Mouse (Mus musculus) limb, embryonic 14.5 days (tissue): ENCODE data around the gene Pigyl. TPM values are rescaled to one million over a fixed set of nuclear protein-coding genes. Genes with fewer than 3 reads are reported as not detected.

Experiments
- ATAC-seq: fragments of 200-750 bp; cut with Nextera tagmentation; 2 replicates; pipeline ENCODE4 v1.8.0; 2017; ENCODE audit warnings: low read depth, moderate number of reproducible peaks, moderate TSS enrichment; ENCODE audit not compliant: low FRiP score
- DNase-seq: peaks from one replicate; pipeline ENCODE4 v3.0.0-alpha.2; 2015; ENCODE audit warnings: low spot score
- H3K27ac ChIP-seq: fragments of 300-500 bp; sonication (generic); replicated peaks from 2 replicates; pipeline ENCODE4 v1.5.1; 2014; ENCODE audit warnings: low read depth, mild to moderate bottlenecking, low read length, moderate library complexity, mixed read lengths
- H3K27me3 ChIP-seq: fragments of 300-500 bp; sonication (generic); 2 replicates; pipeline ENCODE4 v1.6.1; 2014; ENCODE audit warnings: low read length, mixed read lengths; ENCODE audit not compliant: control insufficient read depth, insufficient read depth
- H3K36me3 ChIP-seq: fragments of 300-500 bp; sonication (generic); 2 replicates; pipeline ENCODE4 v1.6.1; 2014; ENCODE audit warnings: mild to moderate bottlenecking, low read length, moderate library complexity, mixed read lengths; ENCODE audit not compliant: control insufficient read depth, insufficient read depth
- H3K4me1 ChIP-seq: fragments of 300-500 bp; sonication (generic); 2 replicates; pipeline ENCODE4 v1.6.1; 2014; ENCODE audit warnings: antibody characterized with exemption, low read length, mixed read lengths; ENCODE audit not compliant: control insufficient read depth, insufficient read depth
- H3K4me2 ChIP-seq: fragments of 300-500 bp; sonication (generic); replicated peaks from 2 replicates; pipeline ENCODE4 v1.6.1; 2014; ENCODE audit warnings: low read depth, mild to moderate bottlenecking, low read length, moderate library complexity; ENCODE audit not compliant: severe bottlenecking
- H3K4me3 ChIP-seq: fragments of 300-500 bp; sonication (generic); replicated peaks from 2 replicates; pipeline ENCODE4 v1.5.1; 2014; ENCODE audit warnings: low read length
- H3K9ac ChIP-seq: fragments of 300-500 bp; sonication (generic); 2 replicates; pipeline ENCODE4 v1.6.1; 2014; ENCODE audit warnings: mild to moderate bottlenecking, low read depth, low read length, moderate library complexity; ENCODE audit not compliant: severe bottlenecking
- H3K9me3 ChIP-seq: fragments of 300-500 bp; sonication (generic); 2 replicates; pipeline ENCODE4 v1.6.1; 2016; ENCODE audit warnings: low read length; ENCODE audit not compliant: control insufficient read depth
- POLR2A ChIP-seq: fragments of 200-500 bp; IDR thresholded peaks from 2 replicates; pipeline ENCODE4 v1.8.0; 2012; ENCODE audit warnings: inconsistent platforms, mild to moderate bottlenecking, moderate library complexity, borderline replicate concordance; ENCODE audit not compliant: insufficient read depth, insufficient read length; ENCODE audit errors: extremely low read depth
- WGBS: fragments of 180-500 bp; shearing (Covaris S2); extraction: QIAGEN DNeasy Blood & Tissue Kit; methylation state at CpG from one replicate; pipeline ENCODE4 v1.1.7; 2014; 5-methylcytosine and 5-hydroxymethylcytosine counted together
- polyA plus RNA-seq, 2 experiments: library from polyadenylated mRNA; depleted of rRNA in 1 of 2; stranded (reverse) in 1 of 2; unstranded in 1 of 2; fragments of >200 nt; fragmentation: Nextera tagmentation in 1 of 2; extraction: Ambion mirVana in 1 of 2; gene quantifications; 2 replicates each; pipeline versions ENCODE4 v1.2.1 to v1.2.3; 2012 to 2014

The Pigyl gene
- polyA plus RNA-seq, 2 experiments, result 62.4 to 82.4 TPM

DNA sequence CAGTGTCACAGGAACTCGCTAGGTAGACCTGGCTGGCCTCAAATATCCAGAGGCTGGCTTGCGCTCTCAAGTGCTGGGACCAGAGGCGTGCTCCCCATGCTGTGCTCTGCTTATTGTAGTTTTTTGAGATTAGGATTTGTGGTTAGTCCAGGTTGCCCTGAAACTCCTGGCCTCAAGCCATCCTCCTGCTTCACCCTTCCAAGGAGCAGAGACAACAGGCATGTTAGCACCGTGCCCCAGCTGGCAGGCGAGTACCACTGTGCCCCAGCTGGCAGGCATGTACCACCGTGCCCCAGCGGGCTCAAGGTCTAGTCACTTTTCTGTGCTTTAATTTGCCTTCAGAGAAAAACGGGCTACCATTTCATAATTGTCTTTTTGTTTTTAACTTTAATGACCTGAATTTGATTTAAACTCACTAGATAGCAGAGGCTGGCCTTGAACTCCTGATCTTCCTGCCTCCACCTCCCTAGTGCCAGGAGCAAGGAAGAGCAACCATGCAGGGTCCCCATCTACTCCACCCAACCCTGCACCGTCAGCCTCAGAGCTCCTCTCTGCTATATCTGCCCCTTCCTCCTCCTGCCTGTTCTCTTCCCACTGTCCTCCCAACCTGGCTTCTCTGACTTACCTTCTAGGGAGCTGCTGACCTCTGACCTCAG, 21.5 kb upstream of the Pigyl start:
- H3K4me1 ChIP-seq, result peaks cover 10% of the 10 kb centered on the region
- H3K4me2 ChIP-seq, result no peak overlapping the region
- H3K27ac ChIP-seq, result no peak overlapping the region
- no peak for TF ChIP-seq POLR2A
- WGBS, result 82% methylated on average over 9 of the region's 9 CpGs
- H3K36me3 ChIP-seq, result no peaks in the 10 kb centered on the region
- no peak overlapping the region for H3K9ac ChIP-seq
- ATAC-seq, result no peak
- no peaks in the 10 kb centered on the region for H3K27me3 ChIP-seq
- no peaks in the 10 kb centered on the region for H3K9me3 ChIP-seq
- no peak for DNase-seq
- no peak overlapping the region for H3K4me3 ChIP-seq

- Histone ChIP-seq H3K9me3 (no peaks in the 10 kb centered on the region), H3K4me1 (peaks cover 10% of the 10 kb centered on the region), H3K9ac (no peak within 1 kb of the TSS), H3K27me3 (no peaks in the 10 kb centered on the region), H3K27ac (no peak within 1 kb of the TSS), H3K4me3 (no peak within 1 kb of the TSS), H3K4me2 (no peak within 1 kb of the TSS), H3K36me3 (no peaks in the 10 kb centered on the region)
- TF ChIP-seq POLR2A, result no peak
- ATAC-seq (no peak), DNase-seq (no peak)
- WGBS, result 72% methylated on average over 7 of the region's 7 CpGs
Measured at GRCm38 (mm10) chr9:22135644-22136390, 20.8 kb upstream of the Pigyl start, which contains the start of gene Acp5. TSS of gene Acp5 (minus strand) at chr9:22135711.

GRCm38 (mm10) chr9:22136765-22137547, 19.7 kb upstream of the Pigyl start:
- no peaks in the 10 kb centered on the region for H3K36me3 ChIP-seq
- WGBS, result 16% methylated on average over 23 of the region's 23 CpGs
- H3K4me2 ChIP-seq, result no peak overlapping the region
- H3K4me1 ChIP-seq, result peaks cover 4% of the 10 kb centered on the region; the same call in 1 of the 2 replicates
- DNase-seq, result no peak
- H3K27me3 ChIP-seq, result no peaks in the 10 kb centered on the region
- no peak overlapping the region for H3K4me3 ChIP-seq
- ATAC-seq, result no peak
- TF ChIP-seq POLR2A, result no peak
- H3K27ac ChIP-seq, result no peak overlapping the region
- H3K9ac ChIP-seq, result no peak overlapping the region
- H3K9me3 ChIP-seq, result no peaks in the 10 kb centered on the region

DNA sequence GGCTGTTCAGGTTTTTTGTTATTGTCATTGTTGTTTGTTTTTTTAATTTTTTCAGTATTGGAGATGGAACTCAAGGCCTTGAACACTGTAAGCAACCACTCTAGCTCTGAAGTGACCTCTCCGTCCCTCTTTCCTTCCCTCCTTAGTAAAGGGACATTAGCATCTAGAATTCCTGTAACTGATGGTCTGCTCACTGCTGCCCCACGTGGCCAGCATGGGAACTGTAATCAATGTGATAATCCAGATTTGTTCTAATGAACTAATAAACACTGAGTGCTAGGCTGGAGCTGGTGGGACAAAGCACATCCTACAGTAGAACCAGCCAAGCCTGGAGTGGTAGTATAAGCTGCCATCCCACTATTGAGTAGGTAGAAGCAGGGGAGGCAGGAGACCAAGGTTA, 18.2 kb upstream of the Pigyl start:
- Histone ChIP-seq H3K4me2 (no peak overlapping the region), H3K4me1 (peaks cover 4% of the 10 kb centered on the region; the same call in 1 of the 2 replicates), H3K4me3 (no peak overlapping the region), H3K36me3 (no peaks in the 10 kb centered on the region), H3K9ac (no peak overlapping the region), H3K27ac (no peak overlapping the region), H3K27me3 (no peaks in the 10 kb centered on the region), H3K9me3 (no peaks in the 10 kb centered on the region)
- no peak for TF ChIP-seq POLR2A
- ATAC-seq, result no peak
- WGBS, result 31% methylated on average over 2 of the region's 2 CpGs
- peak; percentile 12 for DNase-seq

GRCm38 (mm10) chr9:22139746-22140145, 16.9 kb upstream of the Pigyl start:
- no peak overlapping the region for H3K27ac ChIP-seq
- H3K9ac ChIP-seq, result no peak overlapping the region
- H3K4me2 ChIP-seq, result no peak overlapping the region
- no peaks in the 10 kb centered on the region for H3K9me3 ChIP-seq
- ATAC-seq, result no peak
- no peak overlapping the region for H3K4me3 ChIP-seq
- H3K4me1 ChIP-seq, result peaks cover 4% of the 10 kb centered on the region; the same call in 1 of the 2 replicates
- no peak for TF ChIP-seq POLR2A
- 83% methylated on average over 5 of the region's 5 CpGs for WGBS
- no peaks in the 10 kb centered on the region for H3K36me3 ChIP-seq
- H3K27me3 ChIP-seq, result no peaks in the 10 kb centered on the region
- no peak for DNase-seq
